Mouse (Mus musculus): ENCODE data around the gene Gmds.
A peak's percentile ranks its signal among the peaks of the same experiment; 100 is the strongest.

Gene Gmds

GRCm38 (mm10) chr13:32268284-32268683 lies 70.3 kb downstream of the Gmds start:
- no peak for DNase-seq (ENCODE audit: extremely low read depth, low read depth, low spot score)

- peak; percentile 82 for DNase-seq (ENCODE audit: extremely low read depth, low read depth, low spot score)
Observed at GRCm38 (mm10) chr13:32267184-32267775, 71.3 kb downstream of the Gmds start.

- DNase-seq (ENCODE audit: extremely low read depth, low read depth, low spot score) = no peak
Observed at GRCm38 (mm10) chr13:32266721-32267120, 71.8 kb downstream of the Gmds start.

GRCm38 (mm10) chr13:32256121-32256520 lies 82.4 kb downstream of the Gmds start:
- no peak for DNase-seq (ENCODE audit: extremely low read depth, low read depth, low spot score)

GRCm38 (mm10) chr13:32252276-32252675 lies 86.3 kb downstream of the Gmds start:
- DNase-seq (ENCODE audit: extremely low read depth, low read depth, low spot score) = no peak

GRCm38 (mm10) chr13:32242200-32242599 lies 96.3 kb downstream of the Gmds start:
- DNase-seq (ENCODE audit: extremely low read depth, low read depth, low spot score) = no peak

- no peak for DNase-seq (ENCODE audit: extremely low read depth, low read depth, low spot score)
Observed at GRCm38 (mm10) chr13:32236269-32236678, 102.3 kb downstream of the Gmds start.

- no peak for DNase-seq (ENCODE audit: extremely low read depth, low read depth, low spot score)
Observed at GRCm38 (mm10) chr13:32235046-32235445, 103.5 kb downstream of the Gmds start.

GRCm38 (mm10) chr13:32234019-32234418 lies 104.5 kb downstream of the Gmds start:
- DNase-seq (ENCODE audit: extremely low read depth, low read depth, low spot score) = no peak

GRCm38 (mm10) chr13:32232391-32232790 lies 106.1 kb downstream of the Gmds start:
- DNase-seq (ENCODE audit: extremely low read depth, low read depth, low spot score) = no peak

- DNase-seq (ENCODE audit: extremely low read depth, low read depth, low spot score) = no peak
Observed at GRCm38 (mm10) chr13:32231956-32232355, 106.6 kb downstream of the Gmds start.

GRCm38 (mm10) chr13:32227874-32228562 lies 110.5 kb downstream of the Gmds start:
- DNase-seq (ENCODE audit: extremely low read depth, low read depth, low spot score) = no peak

- no peak for DNase-seq (ENCODE audit: extremely low read depth, low read depth, low spot score)
Observed at GRCm38 (mm10) chr13:32217647-32218046, 120.9 kb downstream of the Gmds start.

- no peak for DNase-seq (ENCODE audit: extremely low read depth, low read depth, low spot score)
Observed at GRCm38 (mm10) chr13:32213702-32214452, 124.7 kb downstream of the Gmds start.

GRCm38 (mm10) chr13:32212125-32212524 lies 126.4 kb downstream of the Gmds start:
- DNase-seq (ENCODE audit: extremely low read depth, low read depth, low spot score) = no peak

GRCm38 (mm10) chr13:32207172-32207908 lies 131.2 kb downstream of the Gmds start:
- DNase-seq (ENCODE audit: extremely low read depth, low read depth, low spot score) = no peak

- no peak for DNase-seq (ENCODE audit: extremely low read depth, low read depth, low spot score)
Observed at GRCm38 (mm10) chr13:32179906-32180305, 158.6 kb downstream of the Gmds start.

- DNase-seq (ENCODE audit: extremely low read depth, low read depth, low spot score) = no peak
Observed at GRCm38 (mm10) chr13:32178682-32179081, 159.9 kb downstream of the Gmds start.

- DNase-seq (ENCODE audit: extremely low read depth, low read depth, low spot score) = no peak
Observed at GRCm38 (mm10) chr13:32177852-32178453, 160.6 kb downstream of the Gmds start.

GRCm38 (mm10) chr13:32175028-32175427 lies 163.5 kb downstream of the Gmds start:
- DNase-seq (ENCODE audit: extremely low read depth, low read depth, low spot score) = no peak

- no peak for DNase-seq (ENCODE audit: extremely low read depth, low read depth, low spot score)
Observed at GRCm38 (mm10) chr13:32169173-32169572, 169.4 kb downstream of the Gmds start.
